Mouse (Mus musculus) common myeloid progenitor, adult 5-6 weeks (primary cell): ENCODE measurements around the gene Il6. TPM values are rescaled to one million over a fixed set of nuclear protein-coding genes. Genes with fewer than 3 reads are reported as not detected.
"Not testable (repeated sequence)": the region's sequence is repeated elsewhere in the genome, so short reads cannot be mapped to it uniquely, and the experiment has no call there.

ENCODE experiments used
- ATAC-seq: replicated peaks from 2 replicates; pipeline ENCODE4 v1.8.0; 2016; ENCODE audit warnings: low read depth, mild to moderate bottlenecking, moderate TSS enrichment, inconsistent platforms; ENCODE audit not compliant: poor library complexity, severe bottlenecking
- total RNA-seq: library from RNA; stranded (forward); fragments of 200-1000, 187-1606 nt; gene quantifications from 2 replicates; pipeline ENCODE4 v1.2.3, GENCODE M21; 2017

Il6 gene
- total RNA-seq: 0.19 and 2.3 TPM in 2 replicates

DNA sequence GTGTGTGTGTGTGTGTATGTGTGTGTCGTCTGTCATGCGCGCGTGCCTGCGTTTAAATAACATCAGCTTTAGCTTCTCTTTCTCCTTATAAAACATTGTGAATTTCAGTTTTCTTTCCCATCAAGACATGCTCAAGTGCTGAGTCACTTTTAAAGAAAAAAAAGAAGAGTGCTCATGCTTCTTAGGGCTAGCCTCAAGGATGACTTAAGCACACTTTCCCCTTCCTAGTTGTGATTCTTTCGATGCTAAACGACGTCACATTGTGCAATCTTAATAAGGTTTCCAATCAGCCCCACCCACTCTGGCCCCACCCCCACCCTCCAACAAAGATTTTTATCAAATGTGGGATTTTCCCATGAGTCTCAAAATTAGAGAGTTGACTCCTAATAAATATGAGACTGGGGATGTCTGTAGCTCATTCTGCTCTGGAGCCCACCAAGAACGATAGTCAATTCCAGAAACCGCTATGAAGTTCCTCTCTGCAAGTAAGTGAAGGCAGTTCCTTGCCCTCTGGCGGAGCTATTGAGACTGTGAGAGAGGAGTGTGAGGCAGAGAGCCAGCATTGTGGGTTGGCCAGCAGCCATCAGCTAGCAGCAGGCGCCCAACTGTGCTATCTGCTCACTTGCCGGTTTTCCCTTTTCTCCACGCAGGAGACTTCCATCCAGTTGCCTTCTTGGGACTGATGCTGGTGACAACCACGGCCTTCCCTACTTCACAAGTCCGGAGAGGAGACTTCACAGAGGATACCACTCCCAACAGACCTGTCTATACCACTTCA, at the start of gene Il6:
Gene Il6, plus strand, starts transcription at position 389 of the 778 bp plus-strand sequence.
- ATAC-seq: peak; percentile 94

DNA sequence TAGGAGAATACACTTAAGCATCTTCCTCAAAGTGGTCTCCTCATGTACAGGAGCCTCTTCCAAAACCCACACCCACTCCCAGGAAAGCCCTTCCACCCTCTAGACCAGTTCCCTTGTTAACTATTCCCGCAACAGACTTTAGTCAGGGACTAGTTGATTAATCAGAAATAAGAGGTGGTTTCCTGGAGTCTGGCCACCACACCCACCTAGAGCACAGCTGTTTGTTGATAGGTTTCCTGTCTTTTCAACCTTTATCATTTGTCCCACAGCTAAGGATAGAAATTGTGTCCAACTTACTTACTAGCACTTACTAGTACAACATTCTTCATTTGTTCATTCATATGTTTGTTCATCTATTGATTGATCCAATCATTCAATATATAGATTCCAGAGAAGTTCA, 49.4 kb upstream of the Il6 start:
- 0 out of 2 replicates have a peak, but pooled peaks have one; percentile 32 for ATAC-seq

DNA sequence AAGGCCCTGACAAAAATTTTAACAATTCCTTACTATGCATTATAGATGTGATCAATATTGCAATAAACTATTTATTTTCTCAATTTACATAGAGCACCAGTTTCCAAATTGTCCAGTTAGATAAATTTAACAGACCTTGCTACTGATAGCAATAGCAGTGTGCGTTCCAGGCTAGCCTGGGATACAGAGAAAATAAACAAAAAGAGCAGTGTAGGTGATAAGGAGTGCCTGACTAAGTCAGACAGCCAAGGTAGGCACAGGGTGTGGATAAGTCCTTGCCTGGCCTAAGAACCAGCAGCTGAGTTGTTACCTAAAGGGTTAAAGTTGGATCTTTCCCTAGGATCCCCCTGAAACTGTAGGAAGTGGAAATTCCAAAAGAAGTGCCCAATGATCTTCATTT, 42.7 kb upstream of the Il6 start:
- ATAC-seq: no peak

DNA sequence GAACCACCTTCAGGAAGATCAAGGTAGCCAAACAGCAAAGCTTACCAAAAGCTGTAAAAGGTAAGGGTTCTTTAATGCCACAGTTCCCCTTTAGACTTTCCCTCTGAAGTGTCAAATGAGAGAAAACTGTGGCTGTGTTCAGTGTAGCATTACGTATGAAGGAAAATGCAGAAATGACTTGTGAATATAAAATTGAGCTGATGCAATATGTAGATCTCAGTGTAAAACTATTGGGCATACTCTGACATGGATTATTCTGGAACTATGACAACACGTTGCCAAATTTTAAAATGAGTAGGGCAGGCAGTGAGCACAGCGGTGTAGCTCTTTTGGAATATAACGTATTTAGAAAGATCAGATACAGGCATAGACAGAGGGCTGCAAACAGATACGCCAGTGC, 40.1 kb upstream of the Il6 start:
- ATAC-seq: no peak

DNA sequence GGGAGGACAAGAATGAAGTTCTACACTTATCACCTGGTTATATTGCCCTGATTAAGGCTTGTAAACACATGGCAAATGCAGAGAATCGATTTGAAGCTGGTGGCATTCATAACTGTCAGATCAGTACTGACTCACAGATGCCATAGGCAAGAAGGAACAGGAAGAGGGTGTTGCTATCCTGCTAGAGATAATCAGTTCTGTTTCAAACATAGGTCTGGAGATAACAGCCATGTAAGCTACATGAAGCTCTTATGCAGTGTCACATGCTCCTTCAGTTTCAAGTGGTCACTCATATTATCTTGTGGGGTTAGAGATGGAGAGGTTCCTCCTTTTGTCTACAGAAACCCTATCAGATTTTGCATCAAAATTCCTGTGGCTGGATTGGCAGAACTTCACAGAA, 39.4 kb upstream of the Il6 start:
- peak; percentile 32; the same call in 1 of the 2 replicates for ATAC-seq

DNA sequence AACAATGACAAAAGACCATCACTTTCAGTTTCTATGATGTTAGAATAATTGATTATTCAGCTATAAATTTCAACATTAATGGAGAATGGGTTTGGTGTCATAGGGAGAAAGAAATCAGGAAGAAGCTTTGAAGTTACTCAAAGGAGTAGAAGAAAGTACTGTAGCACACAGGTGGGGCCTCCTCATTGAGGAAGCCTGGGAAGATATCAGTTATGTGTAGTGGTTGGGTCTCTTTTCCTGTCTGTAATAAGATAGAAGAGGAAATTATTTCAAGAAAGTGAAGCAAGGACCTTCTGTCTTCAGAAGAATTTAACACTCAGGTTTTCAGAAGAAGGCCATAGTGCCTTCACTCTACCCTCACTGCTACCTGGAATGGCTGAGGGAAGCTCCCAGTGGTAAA, 38.8 kb upstream of the Il6 start:
- ATAC-seq: no peak

DNA sequence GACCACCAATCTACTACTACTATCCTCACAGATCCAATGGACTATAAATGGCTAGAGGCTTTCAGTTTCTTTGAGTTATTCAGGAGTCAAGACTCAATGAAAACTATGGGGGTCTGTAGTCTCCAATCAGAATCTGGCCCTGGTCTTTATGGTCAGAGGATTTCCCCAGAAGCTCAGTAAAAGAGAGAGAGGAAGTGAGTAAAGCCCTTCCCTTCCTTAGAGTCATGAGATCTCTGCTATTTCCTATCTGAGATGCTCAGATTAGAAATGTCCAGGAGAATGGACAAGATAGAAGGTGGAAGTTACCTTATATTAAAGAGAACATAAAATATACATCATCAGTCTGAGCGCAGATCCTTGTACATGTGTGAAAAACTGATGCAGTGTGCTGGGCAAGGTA, 19.3 kb upstream of the Il6 start:
- no peak for ATAC-seq

DNA sequence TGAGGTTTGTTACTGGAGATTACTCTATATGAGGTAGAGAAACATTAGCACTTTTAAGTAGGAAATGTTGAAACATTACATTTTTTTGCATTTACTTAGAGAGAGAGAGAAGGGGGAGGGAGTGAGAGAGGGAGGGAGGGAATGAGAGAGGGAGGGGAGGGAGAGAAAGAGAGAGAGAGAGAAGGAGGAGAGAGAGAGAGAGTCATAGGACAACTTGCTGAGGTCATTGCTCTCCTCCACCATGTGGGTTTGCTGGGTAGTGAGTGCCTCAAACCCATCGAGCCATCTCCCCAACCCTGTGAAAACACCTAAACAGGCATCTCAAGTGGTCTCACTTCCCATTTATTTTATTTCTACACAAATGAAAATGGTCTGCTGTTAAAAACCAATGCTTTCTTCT, 18.6 kb upstream of the Il6 start:
- no peak for ATAC-seq

DNA sequence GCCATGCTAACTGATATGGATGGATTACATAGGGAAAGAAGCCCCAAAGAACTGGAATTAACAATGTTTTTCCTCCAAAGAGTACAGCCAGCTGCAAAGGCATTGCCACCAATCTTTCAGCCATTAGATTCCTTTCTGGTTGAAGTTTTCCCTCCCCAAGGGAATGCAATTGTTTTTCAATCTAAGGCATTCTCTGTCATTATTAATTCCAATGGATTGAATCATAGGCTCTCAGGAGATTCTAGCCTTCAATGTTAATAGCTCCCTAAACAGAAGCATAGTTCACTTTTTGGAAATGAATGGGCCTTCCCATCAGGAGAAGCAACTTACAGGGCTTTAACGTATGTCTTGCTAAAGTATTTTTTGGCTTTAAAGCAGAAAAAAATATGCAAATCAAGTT, 15.6 kb upstream of the Il6 start:
- ATAC-seq: no peak

DNA sequence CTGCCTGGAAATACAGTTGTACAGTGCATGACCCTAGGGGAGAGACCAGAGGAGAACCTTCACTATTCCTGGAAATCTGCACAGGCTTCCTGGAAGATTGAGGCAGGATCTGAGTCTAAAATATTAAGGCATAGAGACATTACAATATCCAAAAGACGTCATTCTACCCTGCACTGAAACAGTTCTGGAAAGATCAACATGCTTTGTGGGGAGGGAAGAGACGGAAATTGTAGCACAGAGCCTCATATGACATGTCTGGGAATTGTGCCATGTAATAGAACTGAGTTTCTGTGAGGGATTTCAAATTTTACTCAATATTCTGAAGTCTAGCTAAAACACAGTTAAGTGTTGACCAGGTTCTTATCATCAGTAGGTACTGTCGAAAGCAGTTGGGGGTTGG, 12.0 kb upstream of the Il6 start:
- ATAC-seq: no peak

DNA sequence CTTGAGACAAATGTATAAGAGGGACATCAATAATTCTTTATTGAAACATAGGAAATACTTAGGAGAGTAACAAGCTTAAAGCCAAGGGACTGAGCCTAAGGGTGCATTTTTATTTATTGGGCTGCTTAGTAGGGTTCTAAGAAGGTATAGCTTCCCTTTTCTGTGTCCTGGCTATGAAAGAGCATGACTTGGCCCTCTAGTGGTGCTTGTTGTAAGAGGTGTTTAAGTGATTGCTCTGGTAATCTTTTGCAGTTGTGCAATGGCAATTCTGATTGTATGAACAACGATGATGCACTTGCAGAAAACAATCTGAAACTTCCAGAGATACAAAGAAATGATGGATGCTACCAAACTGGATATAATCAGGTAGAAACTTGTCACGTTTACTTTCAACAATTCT, 1.7 kb downstream of the Il6 start:
- peak; percentile 71 for ATAC-seq

DNA sequence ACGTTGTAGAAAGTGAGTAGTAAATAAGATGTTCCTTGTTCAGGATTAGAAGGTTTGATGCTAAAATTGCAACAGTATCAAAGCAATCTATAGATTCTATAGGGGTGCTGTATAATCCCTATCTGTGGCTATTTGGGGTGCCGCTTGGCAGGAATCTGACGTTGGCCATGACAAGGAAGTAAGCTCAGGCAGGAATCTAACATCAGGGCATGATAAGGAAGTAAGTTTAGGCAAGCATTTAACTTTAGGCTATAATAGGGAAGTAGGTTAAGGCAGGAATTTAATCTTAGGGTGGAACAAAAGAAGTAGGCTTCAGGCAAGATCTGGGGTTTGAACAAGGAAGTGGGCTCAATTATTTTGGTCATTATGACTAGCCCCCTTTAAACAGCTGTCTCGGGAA, 22.9 kb downstream of the Il6 start:
- ATAC-seq: not testable (repeated sequence)

DNA sequence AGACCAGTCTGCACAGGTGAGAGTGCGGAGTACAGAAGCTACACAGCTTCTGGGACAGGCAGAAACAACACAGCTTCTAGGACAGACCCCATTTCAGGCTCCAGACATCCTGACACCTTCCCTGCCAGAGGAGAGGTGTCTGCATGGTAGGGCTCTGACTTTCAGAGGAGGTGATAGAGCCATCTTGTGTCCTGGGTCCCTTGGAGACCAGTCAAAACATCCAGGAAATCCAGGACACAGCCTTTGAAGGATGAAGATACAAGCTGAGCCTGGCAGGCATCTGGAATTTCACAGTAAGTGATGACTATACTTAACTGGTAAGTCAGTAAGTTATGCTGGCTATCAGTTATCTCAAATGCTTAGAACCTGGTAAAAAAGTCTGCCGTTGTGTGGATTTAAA, 24.2 kb downstream of the Il6 start:
- not testable (repeated sequence) for ATAC-seq

DNA sequence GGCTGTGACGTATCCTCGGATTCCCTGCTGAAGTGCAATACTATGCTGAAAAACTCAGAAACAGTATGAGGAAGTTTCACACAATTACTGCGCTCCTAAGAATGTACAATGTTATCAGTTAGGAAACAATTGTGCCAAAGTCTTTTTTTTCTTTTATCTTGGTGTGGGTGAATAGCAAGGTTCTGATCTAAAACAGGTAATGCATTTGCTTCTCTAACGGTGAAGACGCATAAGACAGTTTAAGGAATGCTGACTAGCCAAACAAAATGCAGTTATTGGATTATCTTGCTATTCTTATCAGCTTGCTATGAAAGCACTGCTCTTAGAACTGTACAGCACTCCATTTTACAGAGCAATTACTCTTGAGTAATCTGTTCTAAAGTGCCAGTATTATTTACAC, 26.4 kb downstream of the Il6 start:
- ATAC-seq: not testable (repeated sequence)

DNA sequence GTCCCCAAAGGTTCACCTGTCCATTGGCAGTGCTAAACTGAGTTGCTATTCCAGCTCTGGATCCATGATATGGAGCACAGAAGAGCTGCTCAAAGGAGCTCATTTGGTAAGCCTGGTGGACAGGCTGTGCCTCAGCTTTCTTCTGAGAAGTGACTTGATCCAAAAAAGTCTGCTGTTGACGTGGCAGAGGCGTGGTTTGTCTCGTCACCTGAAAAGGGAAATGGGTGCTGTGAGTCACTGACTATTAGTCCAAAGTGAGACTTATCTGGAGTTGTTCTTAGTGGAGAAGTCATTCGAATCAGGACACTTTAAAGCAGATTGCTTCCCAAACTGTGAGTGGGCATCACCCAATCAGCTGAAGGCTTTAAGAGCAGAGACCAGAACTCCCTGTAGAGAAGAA, 26.9 kb downstream of the Il6 start:
- 0 out of 2 replicates have a peak, but pooled peaks have one; percentile 39 for ATAC-seq

DNA sequence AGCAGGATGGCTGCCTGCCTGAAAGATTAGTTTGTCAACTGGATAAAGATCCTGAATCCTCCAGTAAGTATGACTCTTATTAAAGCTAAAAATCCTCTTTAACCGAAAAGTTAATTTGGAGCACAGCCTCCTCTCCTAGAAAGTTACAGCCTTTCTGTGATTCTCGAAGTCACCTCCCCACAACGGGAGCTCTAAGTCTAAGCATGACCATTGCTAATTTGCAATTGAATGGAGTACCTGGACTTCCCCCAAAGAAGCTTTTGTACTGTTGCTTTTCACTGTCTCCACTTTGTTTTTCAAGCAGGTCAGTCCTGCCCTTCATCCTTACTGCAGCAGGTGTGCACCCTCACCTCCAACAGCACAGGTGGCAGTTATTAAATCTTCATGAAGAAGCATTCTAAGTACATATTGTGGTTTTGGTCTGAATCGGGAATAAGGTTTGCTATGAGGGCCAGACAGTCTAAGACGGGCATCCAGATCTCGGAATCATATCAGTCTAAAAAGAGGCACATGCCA, 45.4 kb downstream of the Il6 start:
- no peak for ATAC-seq

DNA sequence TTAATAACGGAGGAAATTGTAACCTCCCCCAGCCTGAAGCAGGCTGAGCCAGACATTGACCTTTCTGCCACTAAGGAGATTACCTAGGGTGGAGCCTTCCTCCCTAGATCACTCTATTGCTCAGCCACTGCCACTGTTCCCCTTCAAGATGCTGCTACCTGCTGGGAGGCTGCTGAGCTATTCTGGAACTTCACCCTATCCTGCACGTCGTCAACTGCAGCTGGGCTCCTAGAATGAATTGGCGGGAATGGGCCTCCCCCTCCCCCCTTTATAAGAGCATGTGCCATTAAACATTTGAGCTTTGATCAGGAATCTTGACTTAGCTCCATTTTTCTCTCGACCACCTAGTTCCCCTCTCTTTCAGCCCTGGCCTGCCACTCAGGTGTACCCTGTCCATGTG, 46.7 kb downstream of the Il6 start:
- not testable (repeated sequence) for ATAC-seq

DNA sequence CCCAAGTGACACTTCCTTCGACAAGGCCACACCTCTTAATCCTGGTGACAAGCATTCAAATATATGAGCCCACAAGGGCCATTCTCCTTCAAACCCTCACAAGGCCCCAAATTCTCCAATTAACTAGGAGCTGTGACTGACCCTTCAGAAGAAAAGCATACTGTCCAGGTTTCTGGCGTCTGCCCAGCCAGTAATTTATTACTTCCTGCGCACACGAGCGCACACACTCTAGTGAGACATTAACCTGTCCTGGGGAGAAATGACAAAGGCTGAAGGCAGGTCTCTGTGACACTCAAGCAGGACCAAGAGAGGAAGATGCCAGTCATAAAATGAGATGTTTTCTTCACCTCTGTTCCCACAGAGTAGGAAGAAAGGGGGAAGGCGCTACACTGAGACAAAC, 54.8 kb downstream of the Il6 start:
- no peak for ATAC-seq
